ENCODE assay signal across 12 mouse cellular contexts in the genomic region with DNA sequence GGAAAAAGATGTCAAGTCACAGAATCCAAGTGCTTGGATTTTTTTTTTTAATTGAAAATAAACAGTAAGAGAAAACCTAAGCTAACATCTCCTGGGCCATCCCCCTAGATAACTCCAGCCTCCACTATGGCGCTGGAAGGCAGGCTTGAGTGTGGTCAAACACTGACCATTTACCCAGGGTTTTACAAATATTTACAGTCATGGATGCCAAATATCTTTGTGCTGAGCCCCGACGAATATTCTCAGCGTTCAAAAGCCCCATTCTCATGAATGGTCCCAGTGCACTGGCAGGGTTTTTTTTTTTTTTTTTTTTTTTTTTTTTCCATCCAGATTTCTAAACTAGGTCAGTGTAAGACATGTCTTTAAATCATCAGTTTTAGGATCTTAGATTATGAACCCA.
DNase-seq lines count a peak whose midpoint lies in the region; ATAC-seq and TF ChIP-seq lines count a peak whose summit lies in the region.
"Had no signal": no experiment of that assay in that cellular context is flagged by ENCODE, and none has a peak within 500 bp of the region (broad histone marks: within the 10 kb centered on the region; RNA-seq: fewer than 3 reads in every experiment).

No protein-coding gene starts in this region.

- no peaks in the 10 kb centered on the region for H3K36me3 ChIP-seq in heart, postnatal 0 days (replicated peaks; ENCODE audit: control insufficient read depth, insufficient read depth, low read length)
- H3K36me3 ChIP-seq in lung, embryonic 15.5 days, result no peaks in the 10 kb centered on the region
- no peaks in the 10 kb centered on the region for H3K36me3 ChIP-seq in embryonic facial prominence, embryonic 15.5 days
- H3K36me3 ChIP-seq in stomach, embryonic 16.5 days (ENCODE audit: control insufficient read depth, insufficient read depth, low read length), result no peaks in the 10 kb centered on the region
- H3K36me3 ChIP-seq: kidney, embryonic 15.5 days had no signal

- TF ChIP-seq EP300 in heart, postnatal 0 days (IDR thresholded peaks at IDR 0.05; ENCODE audit: low read depth), result no peak

- peaks cover 5% of the 10 kb centered on the region for H3K4me1 ChIP-seq in heart, postnatal 0 days (ENCODE audit: control insufficient read depth, insufficient read depth)
- peaks cover 20% of the 10 kb centered on the region for H3K4me1 ChIP-seq in lung, embryonic 15.5 days
- peaks cover 22% of the 10 kb centered on the region for H3K4me1 ChIP-seq in embryonic facial prominence, embryonic 15.5 days
- H3K4me1 ChIP-seq in stomach, embryonic 16.5 days (ENCODE audit: control insufficient read depth, insufficient read depth, low read length), result peaks cover 7% of the 10 kb centered on the region; the same call in 1 of the 2 replicates

- 73% methylated on average over 4 of the region's 4 CpGs for WGBS in heart, postnatal 0 days
- WGBS in lung, embryonic 15.5 days, result 12% methylated on average over 4 of the region's 4 CpGs
- 67% methylated on average over 4 of the region's 4 CpGs for WGBS in embryonic facial prominence, embryonic 15.5 days
- 28% methylated on average over 4 of the region's 4 CpGs for WGBS in stomach, embryonic 16.5 days

- H3K9me3 ChIP-seq in heart, postnatal 0 days (replicated peaks; ENCODE audit: control insufficient read depth, low read length), result no peaks in the 10 kb centered on the region
- H3K9me3 ChIP-seq in lung, embryonic 15.5 days, result no peaks in the 10 kb centered on the region
- H3K9me3 ChIP-seq in embryonic facial prominence, embryonic 15.5 days (replicated peaks), result no peaks in the 10 kb centered on the region
- no peaks in the 10 kb centered on the region for H3K9me3 ChIP-seq in stomach, embryonic 16.5 days (replicated peaks; ENCODE audit: control insufficient read depth, low read length)
- H3K9me3 ChIP-seq: kidney, embryonic 15.5 days had no signal

- DNase-seq in heart, postnatal 0 days (ENCODE audit: low spot score), result no peak
- no peak for DNase-seq in heart, postnatal 10 days
- DNase-seq in lung, adult 18-20 months, result no peak
- DNase-seq in right cerebral cortex, postnatal 4 days, result no peak
- DNase-seq: cerebellum, adult 9-10 months; layer of hippocampus, adult 9-11 months; right cerebral cortex, adult 18-20 months had no signal

- TF ChIP-seq CTCF in heart, postnatal 0 days (IDR thresholded peaks at IDR 0.05; ENCODE audit: low read depth), result no peak

- ATAC-seq in heart, postnatal 0 days (ENCODE audit: insufficient read depth, low read depth), result no peak
- ATAC-seq in lung, embryonic 15.5 days (ENCODE audit: borderline replicate concordance, extremely low read depth, low FRiP score, low TSS enrichment), result no peak
- no peak for ATAC-seq in embryonic facial prominence, embryonic 15.5 days (ENCODE audit: insufficient number of reproducible peaks, low FRiP score, low TSS enrichment, low read depth)
- ATAC-seq in stomach, embryonic 16.5 days (ENCODE audit: insufficient read depth, low FRiP score), result no peak
- ATAC-seq: hindbrain, embryonic 16.5 days had no signal

- H3K27ac ChIP-seq in heart, postnatal 0 days (ENCODE audit: low read depth), result no peak overlapping the region
- no peak overlapping the region for H3K27ac ChIP-seq in lung, embryonic 15.5 days
- H3K27ac ChIP-seq in embryonic facial prominence, embryonic 15.5 days (replicated peaks), result no peak overlapping the region
- no peak overlapping the region for H3K27ac ChIP-seq in stomach, embryonic 16.5 days (ENCODE audit: low read length)
- H3K27ac ChIP-seq: kidney, embryonic 15.5 days had no signal

- H3K27me3 ChIP-seq in heart, postnatal 0 days (ENCODE audit: control insufficient read depth, insufficient read depth, low read length), result no peaks in the 10 kb centered on the region
- peaks cover 40% of the 10 kb centered on the region for H3K27me3 ChIP-seq in lung, embryonic 15.5 days
- peaks cover 6% of the 10 kb centered on the region for H3K27me3 ChIP-seq in embryonic facial prominence, embryonic 15.5 days
- peaks cover 9% of the 10 kb centered on the region for H3K27me3 ChIP-seq in stomach, embryonic 16.5 days (ENCODE audit: control insufficient read depth, insufficient read depth, low read length)

- H3K9ac ChIP-seq in heart, postnatal 0 days (replicated peaks; ENCODE audit: low read depth, low read length), result no peak overlapping the region
- no peak overlapping the region for H3K9ac ChIP-seq in lung, embryonic 15.5 days
- no peak overlapping the region for H3K9ac ChIP-seq in embryonic facial prominence, embryonic 15.5 days
- H3K9ac ChIP-seq in stomach, embryonic 16.5 days (ENCODE audit: low read length), result no peak overlapping the region
- H3K9ac ChIP-seq: kidney, embryonic 15.5 days had no signal

- H3K4me2 ChIP-seq in heart, postnatal 0 days (ENCODE audit: low read depth, low read length), result peak overlapping the region; percentile 82; the same call in 1 of the 2 replicates
- H3K4me2 ChIP-seq in lung, embryonic 15.5 days, result peak overlapping the region; percentile 70
- peak overlapping the region; percentile 82 for H3K4me2 ChIP-seq in embryonic facial prominence, embryonic 15.5 days (replicated peaks)
- peak overlapping the region; percentile 60 for H3K4me2 ChIP-seq in stomach, embryonic 16.5 days (ENCODE audit: low read depth, low read length)

- intact Hi-C loops in heart, postnatal 10 days (cut with DNase I), result no loop called here

- H3K4me3 ChIP-seq in heart, postnatal 0 days (ENCODE audit: low read depth, low read length), result no peak overlapping the region
- H3K4me3 ChIP-seq in lung, embryonic 15.5 days, result no peak overlapping the region
- H3K4me3 ChIP-seq in embryonic facial prominence, embryonic 15.5 days (replicated peaks), result peak overlapping the region; percentile 49; the same call in 1 of the 2 replicates
- peak overlapping the region; percentile 53 for H3K4me3 ChIP-seq in stomach, embryonic 16.5 days (replicated peaks; ENCODE audit: low read length)

Comparison
In these comparisons a context has a peak if more than half of its experiments do, and no peak if none do; other contexts are left out.
1. H3K4me3 ChIP-seq: peak in embryonic facial prominence, embryonic 15.5 days (single experiment) and stomach, embryonic 16.5 days (single experiment); none in heart, postnatal 0 days (single experiment) and lung, embryonic 15.5 days (single experiment).
2. Peak in every context shown above with its lines, with median percentiles within 50 percentile points of each other: H3K4me2 ChIP-seq.